ENCODE assay signal across 9 mouse cellular contexts in genomic region chr12:80792867-80793266, GRCm38 (mm10). TPM values are rescaled to one million over a fixed set of nuclear protein-coding genes. Genes with fewer than 3 reads are reported as not detected.
DNase-seq lines count a peak whose midpoint lies in the region; ATAC-seq and TF ChIP-seq lines count a peak whose summit lies in the region.
"Had no signal": no experiment of that assay in that cellular context is flagged by ENCODE, and none has a peak within 500 bp of the region (broad histone marks: within the 10 kb centered on the region; RNA-seq: fewer than 3 reads in every experiment).

No protein-coding gene starts in this region.

- H3K27me3 ChIP-seq in E14TG2a.4 (ENCODE audit: insufficient read depth, low read length) = peaks cover 7% of the 10 kb centered on the region
- no peaks in the 10 kb centered on the region for H3K27me3 ChIP-seq in heart, embryonic 14.5 days (ENCODE audit: control insufficient read depth, insufficient read depth, low read length)
- H3K27me3 ChIP-seq in lung, embryonic 14.5 days (ENCODE audit: insufficient read depth, low read length) = no peaks in the 10 kb centered on the region
- no peaks in the 10 kb centered on the region for H3K27me3 ChIP-seq in thymus, adult 2 months (ENCODE audit: control insufficient read depth, insufficient read depth, low read length)

- H3K4me3 ChIP-seq in E14TG2a.4 (replicated peaks; ENCODE audit: low read length) = peak overlapping the region; percentile 97
- no peak overlapping the region for H3K4me3 ChIP-seq in heart, embryonic 14.5 days (ENCODE audit: control insufficient read depth in 1 of 2, insufficient read depth in 1 of 2, low read depth in 1 of 2, low read length in 2 of 2)
- H3K4me3 ChIP-seq in lung, embryonic 14.5 days (ENCODE audit: low read depth, low read length) = no peak overlapping the region
- no peak overlapping the region for H3K4me3 ChIP-seq in thymus, adult 2 months (ENCODE audit: control insufficient read depth, insufficient read depth, low read length)

- no peak for TF ChIP-seq CTCF in E14TG2a.4 (conservative IDR thresholded peaks at IDR 0.05; ENCODE audit: low read length)
- no peak for TF ChIP-seq CTCF in lung, embryonic 14.5 days (IDR thresholded peaks at IDR 0.05; ENCODE audit: low read depth)
- TF ChIP-seq CTCF in thymus, adult 2 months (IDR thresholded peaks at IDR 0.05; ENCODE audit: borderline replicate concordance, control insufficient read depth, extremely low read depth, insufficient read depth, low read length, poor library complexity) = no peak

- peak; percentile 72 for DNase-seq in cerebellum, adult 11-12 months
- DNase-seq in lung, embryonic 14.5 days = no peak
- DNase-seq in thymus, adult 2 months = peak; percentile 68
- no peak for DNase-seq in embryo, embryonic 10 days (ENCODE audit: low spot score)
- no peak for DNase-seq in urinary bladder, adult 2 months (ENCODE audit: low spot score)

- H3K27ac ChIP-seq in heart, embryonic 14.5 days (replicated peaks in 1 of 2; ENCODE audit: control insufficient read depth in 1 of 2, insufficient read depth in 1 of 2, low read depth in 2 of 2, low read length in 2 of 2) = 0 out of 4 replicates have a peak overlapping the region, but pooled peaks of 1 of the 2 experiments have one; percentile 2
- no peak overlapping the region for H3K27ac ChIP-seq in lung, embryonic 14.5 days (ENCODE audit: low read depth)
- H3K27ac ChIP-seq in thymus, adult 2 months (ENCODE audit: control insufficient read depth, insufficient read depth, low read length) = peak overlapping the region; percentile 38; the same call in 1 of the 2 replicates
- H3K27ac ChIP-seq: kidney, postnatal 0 days had no signal

- H3K9me3 ChIP-seq in E14TG2a.4 (ENCODE audit: low read length) = no peaks in the 10 kb centered on the region
- no peaks in the 10 kb centered on the region for H3K9me3 ChIP-seq in heart, embryonic 14.5 days (ENCODE audit: control insufficient read depth, low read length)
- H3K9me3 ChIP-seq in lung, embryonic 14.5 days (ENCODE audit: low read depth, low read length) = no peaks in the 10 kb centered on the region

- peak overlapping the region; percentile 5; the same call in 1 of the 2 replicates for H3K9ac ChIP-seq in heart, embryonic 14.5 days (ENCODE audit: low read length)
- H3K9ac ChIP-seq in lung, embryonic 14.5 days = no peak overlapping the region; the same call in 1 of the 2 replicates

- peak overlapping the region; percentile 66; the same call in 1 of the 2 replicates for H3K4me2 ChIP-seq in heart, embryonic 14.5 days (ENCODE audit: low read length)
- peak overlapping the region; percentile 66; the same call in 1 of the 2 replicates for H3K4me2 ChIP-seq in lung, embryonic 14.5 days

- peaks cover 55% of the 10 kb centered on the region for H3K4me1 ChIP-seq in E14TG2a.4 (replicated peaks; ENCODE audit: low read depth, low read length)
- peaks cover 8 to 36% of the 10 kb centered on the region in 2 experiments for H3K4me1 ChIP-seq in heart, embryonic 14.5 days (ENCODE audit: control insufficient read depth in 2 of 2, insufficient read depth in 2 of 2, low read length in 2 of 2)
- 0 out of 2 replicates have a peak, but pooled peaks cover 6% of the 10 kb centered on the region for H3K4me1 ChIP-seq in lung, embryonic 14.5 days (ENCODE audit: insufficient read depth)
- H3K4me1 ChIP-seq in thymus, adult 2 months (replicated peaks; ENCODE audit: control insufficient read depth, insufficient read depth, low read length) = peaks cover 13% of the 10 kb centered on the region

- WGBS in heart, embryonic 14.5 days = 57% methylated on average over 5 of the region's 5 CpGs
- 64% methylated on average over 5 of the region's 5 CpGs for WGBS in lung, embryonic 14.5 days
- 3% methylated on average over 5 of the region's 5 CpGs for WGBS in thymus, adult 2 months

- TF ChIP-seq POLR2A in thymus, adult 2 months (IDR thresholded peaks at IDR 0.05; ENCODE audit: control insufficient read depth, extremely low read depth, insufficient read depth, low read length, poor library complexity) = no peak

- no peak for ATAC-seq in cerebellum, adult (ENCODE audit: insufficient number of reproducible peaks, low FRiP score, low TSS enrichment)
- no peak for ATAC-seq in heart, embryonic 14.5 days (ENCODE audit: insufficient number of reproducible peaks, insufficient read depth, low FRiP score, low read depth)
- ATAC-seq in lung, embryonic 14.5 days (ENCODE audit: insufficient read depth) = no peak

- H3K36me3 ChIP-seq in E14TG2a.4 (ENCODE audit: insufficient read depth, low read length) = peaks cover 23% of the 10 kb centered on the region
- H3K36me3 ChIP-seq in heart, embryonic 14.5 days (ENCODE audit: control insufficient read depth, insufficient read depth, low read length) = peaks cover 8% of the 10 kb centered on the region; the same call in 1 of the 2 replicates
- H3K36me3 ChIP-seq in lung, embryonic 14.5 days (ENCODE audit: insufficient read depth) = no peaks in the 10 kb centered on the region
- no peaks in the 10 kb centered on the region for H3K36me3 ChIP-seq in thymus, adult 2 months (ENCODE audit: control insufficient read depth, insufficient read depth, low read length)

RNA-seq across cellular contexts. Expression of gene Susd6, which starts 2.6 kb away (rescaled TPM):
- 22.3 and 22.5 TPM in 2 replicates for polyA plus RNA-seq in heart, embryonic 14.5 days (2014; fragmentation: Nextera tagmentation; extraction: Ambion mirVana)
- 20.5 and 21.2 TPM in 2 replicates for polyA plus RNA-seq in lung, embryonic 14.5 days (2014; fragmentation: Nextera tagmentation; extraction: Ambion mirVana)
- 81.3 and 81.8 TPM in 2 replicates for polyA plus RNA-seq in thymus, adult 2 months (2012; rRNA removed)
- 45.8 and 47.4 TPM in 2 replicates for polyA plus RNA-seq in urinary bladder, adult 2 months (2012; rRNA removed)

RNA-seq across cellular contexts. Expression of gene Ccdc177, which starts 32.4 kb away (rescaled TPM):
- not detected in 2 replicates for polyA plus RNA-seq in heart, embryonic 14.5 days (2014; fragmentation: Nextera tagmentation; extraction: Ambion mirVana)
- 0.04 and 0.11 TPM in 2 replicates for polyA plus RNA-seq in lung, embryonic 14.5 days (2014; fragmentation: Nextera tagmentation; extraction: Ambion mirVana)
- not detected in 2 replicates for polyA plus RNA-seq in thymus, adult 2 months (2012; rRNA removed)
- polyA plus RNA-seq in urinary bladder, adult 2 months (2012; rRNA removed) = 0.01 TPM in 2 replicates

Comparison
In these comparisons a context has a peak if more than half of its experiments do, and no peak if none do; other contexts are left out.
1. DNase-seq: peak in cerebellum, adult 11-12 months (single experiment) and thymus, adult 2 months (single experiment); none in lung, embryonic 14.5 days (single experiment), embryo, embryonic 10 days (single experiment) and urinary bladder, adult 2 months (single experiment).